ENCODE assay signal across 11 mouse cellular contexts in genomic region chr10:62739961-62740737, GRCm38 (mm10). TPM values are rescaled to one million over a fixed set of nuclear protein-coding genes. Genes with fewer than 3 reads are reported as not detected.
DNase-seq lines count a peak whose midpoint lies in the region; ATAC-seq and TF ChIP-seq lines count a peak whose summit lies in the region.
"Had no signal": no experiment of that assay in that cellular context is flagged by ENCODE, and none has a peak within 500 bp of the region (broad histone marks: within the 10 kb centered on the region; RNA-seq: fewer than 3 reads in every experiment).

No protein-coding gene starts in this region.

- TF ChIP-seq POLR2A in lung, adult 2 months (IDR thresholded peaks at IDR 0.05; ENCODE audit: borderline replicate concordance, extremely low read depth, low read depth, low read length): no peak

- TF ChIP-seq CTCF in forebrain, postnatal 0 days (IDR thresholded peaks at IDR 0.05; ENCODE audit: low read depth): no peak
- no peak for TF ChIP-seq CTCF in lung, adult 2 months (IDR thresholded peaks at IDR 0.05; ENCODE audit: insufficient read depth, low read length)

- no peaks in the 10 kb centered on the region for H3K4me1 ChIP-seq in hindbrain, embryonic 11.5 days (replicated peaks; ENCODE audit: control insufficient read depth, insufficient read depth, low read length)
- H3K4me1 ChIP-seq in hindbrain, embryonic 10.5 days (replicated peaks): peaks cover 10% of the 10 kb centered on the region
- no peaks in the 10 kb centered on the region for H3K4me1 ChIP-seq in forebrain, postnatal 0 days (ENCODE audit: insufficient read depth)
- H3K4me1 ChIP-seq in lung, adult 2 months (ENCODE audit: control insufficient read depth, insufficient read depth, low read length): no peaks in the 10 kb centered on the region
- H3K4me1 ChIP-seq: liver, embryonic 15.5 days had no signal

- no peak overlapping the region for H3K4me3 ChIP-seq in hindbrain, embryonic 11.5 days (ENCODE audit: low read depth, low read length)
- no peak overlapping the region for H3K4me3 ChIP-seq in hindbrain, embryonic 10.5 days
- H3K4me3 ChIP-seq in forebrain, postnatal 0 days (ENCODE audit: low read depth, low read length): no peak overlapping the region
- no peak overlapping the region for H3K4me3 ChIP-seq in lung, adult 2 months (replicated peaks; ENCODE audit: extremely low read depth, low read depth, low read length)
- H3K4me3 ChIP-seq: liver, embryonic 15.5 days had no signal

- H3K36me3 ChIP-seq in hindbrain, embryonic 11.5 days (ENCODE audit: control insufficient read depth, insufficient read depth, low read length): peaks cover 7% of the 10 kb centered on the region; the same call in 1 of the 2 replicates
- peaks cover 63% of the 10 kb centered on the region for H3K36me3 ChIP-seq in hindbrain, embryonic 10.5 days
- peaks cover 27% of the 10 kb centered on the region for H3K36me3 ChIP-seq in forebrain, postnatal 0 days (ENCODE audit: insufficient read depth)

- ATAC-seq in hindbrain, embryonic 11.5 days (ENCODE audit: low FRiP score): 0 out of 2 replicates have a peak, but pooled peaks have one; percentile 25
- ATAC-seq in forebrain, postnatal 0 days: peak; percentile 61
- peak; percentile 49 for ATAC-seq in megakaryocyte, adult 5-6 weeks (ENCODE audit: poor library complexity, severe bottlenecking)
- ATAC-seq: inflammation-experienced regulatory T-cells, adult 6 months had no signal

- no peak overlapping the region for H3K4me2 ChIP-seq in hindbrain, embryonic 11.5 days (replicated peaks; ENCODE audit: low read depth, low read length)
- H3K4me2 ChIP-seq in forebrain, postnatal 0 days (ENCODE audit: low read depth): no peak overlapping the region
- H3K4me2 ChIP-seq: liver, embryonic 15.5 days had no signal

- H3K27ac ChIP-seq in hindbrain, embryonic 11.5 days (ENCODE audit: low read depth, low read length): peak overlapping the region; percentile 47
- H3K27ac ChIP-seq in hindbrain, embryonic 10.5 days: no peak overlapping the region
- H3K27ac ChIP-seq in forebrain, postnatal 0 days (ENCODE audit: low read depth, low read length): 0 out of 2 replicates have a peak overlapping the region, but pooled peaks have one; percentile 36
- H3K27ac ChIP-seq: liver, embryonic 15.5 days had no signal

- H3K9ac ChIP-seq in hindbrain, embryonic 11.5 days (ENCODE audit: low read depth, low read length): no peak overlapping the region
- no peak overlapping the region for H3K9ac ChIP-seq in forebrain, postnatal 0 days
- H3K9ac ChIP-seq: liver, embryonic 15.5 days had no signal

- no peak for DNase-seq in hindbrain, embryonic 11.5 days (ENCODE audit: low spot score)
- DNase-seq in hindbrain, embryonic 10.5 days (ENCODE audit: low spot score): no peak
- DNase-seq in adipocyte (ENCODE audit: low spot score): peak; percentile 42
- peak; percentile 52 for DNase-seq in forebrain, postnatal 0 days
- no peak for DNase-seq in thymus, adult 18-20 months
- no peak for DNase-seq in right cerebral cortex, postnatal 36 days (ENCODE audit: low spot score in 2 of 2)
- no peak for DNase-seq in lung, adult 2 months

- H3K27me3 ChIP-seq in hindbrain, embryonic 11.5 days (ENCODE audit: control insufficient read depth, insufficient read depth, low read length): no peaks in the 10 kb centered on the region
- no peaks in the 10 kb centered on the region for H3K27me3 ChIP-seq in hindbrain, embryonic 10.5 days (ENCODE audit: insufficient read depth, poor library complexity, severe bottlenecking)
- H3K27me3 ChIP-seq in forebrain, postnatal 0 days (ENCODE audit: insufficient read depth, low read length): no peaks in the 10 kb centered on the region
- H3K27me3 ChIP-seq: liver, embryonic 15.5 days had no signal

- H3K9me3 ChIP-seq in hindbrain, embryonic 11.5 days (ENCODE audit: control insufficient read depth, low read length): no peaks in the 10 kb centered on the region
- no peaks in the 10 kb centered on the region for H3K9me3 ChIP-seq in hindbrain, embryonic 10.5 days
- no peaks in the 10 kb centered on the region for H3K9me3 ChIP-seq in forebrain, postnatal 0 days (ENCODE audit: low read length)
- H3K9me3 ChIP-seq: G1E; liver, embryonic 15.5 days had no signal

- WGBS in hindbrain, embryonic 11.5 days: 81% methylated on average over 4 of the region's 4 CpGs
- WGBS in hindbrain, embryonic 10.5 days: 80% methylated on average over 4 of the region's 4 CpGs
- 41% methylated on average over 4 of the region's 4 CpGs for whole genome bisulfite sequencing in forebrain, postnatal 0 days
- WGBS in lung, adult 2 months: 62% methylated on average over 4 of the region's 4 CpGs

RNA-seq across cellular contexts. Expression of gene Stox1, which starts 14.2 kb away (rescaled TPM):
- polyA plus RNA-seq in hindbrain, embryonic 11.5 days (2014; fragmentation: Nextera tagmentation; extraction: Ambion mirVana): 2.0 and 2.7 TPM in 2 replicates
- 3.2 and 3.3 TPM in 2 replicates for polyA plus RNA-seq in hindbrain, embryonic 10.5 days (2016; fragmentation: Nextera tagmentation; extraction: Ambion mirVana)
- total RNA-seq in forebrain, postnatal 0 days (2014; rRNA removed): 4.3 and 6.1 TPM in 2 replicates
- 3.9 and 6.9 TPM in 2 replicates for polyA plus RNA-seq in forebrain, postnatal 0 days (2015; fragmentation: Nextera tagmentation; extraction: Ambion mirVana)
- total RNA-seq in megakaryocyte, adult 5-6 weeks (2015): 0.69 TPM in 1 of 2 replicates, not detected in the other
- not detected in 2 replicates for total RNA-seq in megakaryocyte, adult 5-6 weeks (2017)
- polyA plus RNA-seq in lung, adult 2 months (2012; rRNA removed): 0.99 and 1.0 TPM in 2 replicates
- polyA plus RNA-seq: G1E had no signal

RNA-seq across cellular contexts. Expression of gene Ccar1, which starts 51.9 kb away (rescaled TPM):
- 155 and 176 TPM in 2 replicates for polyA plus RNA-seq in hindbrain, embryonic 11.5 days (2014; fragmentation: Nextera tagmentation; extraction: Ambion mirVana)
- polyA plus RNA-seq in hindbrain, embryonic 10.5 days (2016; fragmentation: Nextera tagmentation; extraction: Ambion mirVana): 109 and 154 TPM in 2 replicates
- 64.0 and 94.1 TPM in 2 replicates for total RNA-seq in forebrain, postnatal 0 days (2014; rRNA removed)
- 62.2 and 74.7 TPM in 2 replicates for polyA plus RNA-seq in forebrain, postnatal 0 days (2015; fragmentation: Nextera tagmentation; extraction: Ambion mirVana)
- 86.7 and 88.1 TPM in 2 replicates for total RNA-seq in megakaryocyte, adult 5-6 weeks (2015)
- total RNA-seq in megakaryocyte, adult 5-6 weeks (2017): 82.6 and 111 TPM in 2 replicates
- 30.9 and 41.9 TPM in 2 replicates for polyA plus RNA-seq in lung, adult 2 months (2012; rRNA removed)

Comparison
In these comparisons a context has a peak if more than half of its experiments do, and no peak if none do; other contexts are left out.
1. DNase-seq: peak in adipocyte (single experiment) and forebrain, postnatal 0 days (single experiment); none in hindbrain, embryonic 11.5 days (single experiment), hindbrain, embryonic 10.5 days (single experiment), thymus, adult 18-20 months (0 of 2), right cerebral cortex, postnatal 36 days (0 of 2) and lung, adult 2 months (single experiment).
2. Peak in every context shown above with its lines, with median percentiles within 50 percentile points of each other: ATAC-seq.